Comparison of ENCODE assay signal across 8 mouse cellular contexts in genomic region chr16:22547741-22548140, GRCm38 (mm10).
A peak's percentile ranks its signal among the peaks of the same experiment; 100 is the strongest.
DNase-seq lines count a peak whose midpoint lies in the region; ATAC-seq and TF ChIP-seq lines count a peak whose summit lies in the region.

No protein-coding gene starts in this region.

- H3K4me1 ChIP-seq in lung, adult 2 months (ENCODE audit: control insufficient read depth, insufficient read depth, low read length) = peaks cover 9% of the 10 kb centered on the region
- peaks cover 24% of the 10 kb centered on the region for H3K4me1 ChIP-seq in liver, embryonic 13.5 days (replicated peaks)
- peaks cover 16% of the 10 kb centered on the region; the same call in 1 of the 2 replicates for H3K4me1 ChIP-seq in stomach, embryonic 14.5 days (ENCODE audit: control insufficient read depth, insufficient read depth, low read length)

- H3K4me3 ChIP-seq in lung, adult 2 months (replicated peaks; ENCODE audit: extremely low read depth, low read depth, low read length) = peak overlapping the region; percentile 12
- peak overlapping the region; percentile 47; the same call in 1 of the 2 replicates for H3K4me3 ChIP-seq in liver, embryonic 13.5 days (replicated peaks)
- peak overlapping the region; percentile 29 for H3K4me3 ChIP-seq in stomach, embryonic 14.5 days (ENCODE audit: low read depth, low read length)

- no peaks in the 10 kb centered on the region for H3K27me3 ChIP-seq in liver, embryonic 13.5 days
- H3K27me3 ChIP-seq in stomach, embryonic 14.5 days (ENCODE audit: control insufficient read depth, insufficient read depth, low read length) = no peaks in the 10 kb centered on the region

- peak; percentile 29 for ATAC-seq in granulocyte monocyte progenitor cell, adult 5-6 weeks (replicated peaks; ENCODE audit: poor library complexity, severe bottlenecking)
- ATAC-seq in liver, embryonic 13.5 days (ENCODE audit: low read depth) = no peak
- ATAC-seq in stomach, embryonic 14.5 days (ENCODE audit: insufficient number of reproducible peaks, insufficient read depth, low FRiP score, low read depth) = no peak

- peak; percentile 7; the same call in 1 of the 2 replicates for TF ChIP-seq POLR2A in lung, adult 2 months (IDR thresholded peaks at IDR 0.05; ENCODE audit: borderline replicate concordance, extremely low read depth, low read depth, low read length)

- no peaks in the 10 kb centered on the region for H3K9me3 ChIP-seq in liver, embryonic 13.5 days (replicated peaks)
- no peaks in the 10 kb centered on the region for H3K9me3 ChIP-seq in stomach, embryonic 14.5 days (ENCODE audit: control insufficient read depth, low read depth, low read length)

- peak overlapping the region; percentile 75 for H3K4me2 ChIP-seq in liver, embryonic 13.5 days
- peak overlapping the region; percentile 64 for H3K4me2 ChIP-seq in stomach, embryonic 14.5 days (replicated peaks; ENCODE audit: low read depth, low read length)

- no peaks in the 10 kb centered on the region for H3K36me3 ChIP-seq in liver, embryonic 13.5 days
- H3K36me3 ChIP-seq in stomach, embryonic 14.5 days (ENCODE audit: control insufficient read depth, insufficient read depth, low read length) = no peaks in the 10 kb centered on the region

- no peak overlapping the region for H3K9ac ChIP-seq in liver, embryonic 13.5 days
- no peak overlapping the region for H3K9ac ChIP-seq in stomach, embryonic 14.5 days (replicated peaks; ENCODE audit: low read depth, low read length)

- TF ChIP-seq CTCF in lung, adult 2 months (IDR thresholded peaks at IDR 0.05; ENCODE audit: insufficient read depth, low read length) = no peak

- 40% methylated on average over 10 of the region's 10 CpGs for WGBS in lung, adult 2 months
- 43% methylated on average over 10 of the region's 10 CpGs for WGBS in liver, embryonic 13.5 days (ENCODE audit: insufficient replicate concordance)
- 68% methylated on average over 10 of the region's 10 CpGs for WGBS in stomach, embryonic 14.5 days

- no peak for DNase-seq in lung, adult 2 months
- DNase-seq in lung, postnatal 25 days (ENCODE audit: low spot score) = no peak
- DNase-seq in liver, embryonic 13.5 days = no peak
- no peak for DNase-seq in spleen, postnatal 4 days (ENCODE audit: low spot score in 2 of 2)
- DNase-seq in spleen, postnatal 10 days (ENCODE audit: low spot score in 2 of 2) = no peak
- DNase-seq in adrenal gland, adult 8-10 months = no peak

- H3K27ac ChIP-seq in liver, embryonic 13.5 days = no peak overlapping the region
- no peak overlapping the region for H3K27ac ChIP-seq in stomach, embryonic 14.5 days (ENCODE audit: low read length)
